Mouse (Mus musculus) kidney, postnatal 4 days (tissue): ENCODE results near the gene Pi4k2b.
"Not testable (repeated sequence)": the region's sequence is repeated elsewhere in the genome, so short reads cannot be mapped to it uniquely, and the experiment has no call there.

Experiments
- DNase-seq, 2 experiments: peaks; one replicate each; pipeline ENCODE4 v3.0.0; 2021; ENCODE audit warnings: mixed read lengths in 2 of 2

Pi4k2b gene

GRCm38 (mm10) chr5:52741391-52742111 lies at the start of gene Pi4k2b:
TSS of gene Pi4k2b (plus strand) at chr5:52741574.
- DNase-seq, result peak; percentile 92 to 95

DNA sequence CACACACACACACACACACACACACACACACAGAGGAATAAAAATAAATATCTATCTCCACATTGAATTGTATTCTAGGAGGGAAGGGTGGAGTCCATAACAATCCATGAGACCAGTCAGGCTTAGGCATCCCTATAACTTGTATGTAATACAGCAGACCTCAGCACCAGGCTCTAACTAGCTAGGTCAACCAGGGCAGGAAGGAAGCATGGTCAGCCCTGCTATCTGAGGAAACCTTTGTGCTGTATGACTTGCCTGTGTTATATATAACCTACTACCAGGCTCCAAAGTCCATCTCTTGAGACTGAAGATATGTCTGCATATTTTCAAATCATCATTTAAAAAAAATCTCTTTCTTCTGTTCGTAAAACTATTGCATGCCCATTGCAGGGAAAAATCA lies 44.1 kb upstream of the Pi4k2b start:
- no peak for DNase-seq

GRCm38 (mm10) chr5:52697882-52698440 lies 43.4 kb upstream of the Pi4k2b start:
- DNase-seq, result not testable (repeated sequence)

GRCm38 (mm10) chr5:52704562-52704961 lies 36.8 kb upstream of the Pi4k2b start:
- DNase-seq, result no peak

DNA sequence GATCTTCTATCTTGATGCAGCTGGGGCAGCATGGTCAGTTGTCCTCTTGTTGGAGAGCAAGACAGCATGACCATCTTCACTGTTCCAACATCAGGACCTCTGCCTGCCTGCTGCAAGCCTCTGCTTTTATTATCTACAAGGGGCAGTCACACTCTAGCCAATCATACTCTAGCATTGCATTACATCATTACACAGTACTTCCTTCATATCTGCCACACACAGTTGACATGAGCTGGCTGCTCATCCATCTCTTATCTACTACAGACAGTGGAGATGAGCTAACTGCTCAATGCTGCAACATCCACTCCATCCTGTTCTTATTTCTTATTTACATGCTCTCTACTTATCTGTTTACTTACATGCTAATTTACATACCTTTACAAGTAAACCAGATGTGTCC lies 28.7 kb upstream of the Pi4k2b start:
- no peak for DNase-seq

DNA sequence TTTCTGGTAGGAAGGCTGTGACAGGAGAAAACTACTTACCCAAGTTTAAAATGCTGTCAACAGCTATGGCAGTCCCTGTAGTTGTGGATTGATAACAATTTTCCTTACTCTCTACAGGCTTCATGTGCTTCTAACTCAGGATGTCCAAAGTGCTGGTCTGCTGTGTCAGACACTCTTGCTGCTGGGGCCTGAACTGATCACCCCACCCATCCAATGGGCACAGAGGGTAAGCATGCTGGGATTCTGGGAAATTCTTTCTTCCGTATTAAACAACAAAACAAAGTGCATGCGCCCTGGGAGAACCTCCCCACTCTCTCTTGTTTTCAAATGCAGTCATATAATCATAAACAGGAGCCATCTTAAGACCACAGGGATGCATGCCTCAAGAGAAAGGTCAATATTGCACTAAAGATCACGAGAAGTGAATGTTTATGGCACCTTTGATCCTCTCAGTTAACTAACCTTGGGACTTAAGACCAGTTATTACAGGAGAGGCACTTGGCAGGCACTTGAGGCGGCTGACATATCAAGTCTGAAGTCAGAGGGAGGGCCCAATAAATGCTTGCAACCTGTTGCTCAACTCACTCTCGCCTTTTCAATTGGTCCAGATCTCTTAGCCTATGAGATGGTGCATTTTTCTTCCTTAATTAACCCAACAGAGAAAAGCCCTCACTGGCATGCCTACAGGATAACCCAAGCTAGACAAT lies 24.5 kb upstream of the Pi4k2b start:
- no peak for DNase-seq

GRCm38 (mm10) chr5:52721003-52721402 lies 20.4 kb upstream of the Pi4k2b start:
- DNase-seq, result peak; percentile 34 to 51

- no peak for DNase-seq
Measured at GRCm38 (mm10) chr5:52727747-52728146, 13.6 kb upstream of the Pi4k2b start.

DNA sequence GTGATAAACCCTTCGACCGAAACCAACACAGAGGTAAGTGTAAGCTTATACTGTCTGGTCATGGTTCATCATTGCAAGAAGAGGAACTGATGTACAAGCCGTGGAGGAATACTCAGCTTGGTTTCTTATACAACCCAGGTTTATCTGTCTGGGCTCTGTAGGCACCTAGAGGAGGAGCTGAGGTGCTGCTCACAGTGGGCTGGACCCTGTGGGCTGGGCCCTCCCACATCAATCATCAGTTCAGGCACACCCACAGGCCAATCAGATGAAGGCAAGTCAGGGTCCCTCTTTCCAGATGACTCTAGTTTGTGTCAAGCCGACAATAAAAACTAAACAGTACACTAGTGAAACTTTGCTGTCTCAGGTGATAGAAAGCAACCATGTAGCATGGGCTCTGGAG lies 8.6 kb upstream of the Pi4k2b start:
- DNase-seq, result no peak

- DNase-seq, result no peak
Measured at GRCm38 (mm10) chr5:52736046-52736445, 5.3 kb upstream of the Pi4k2b start.

DNA sequence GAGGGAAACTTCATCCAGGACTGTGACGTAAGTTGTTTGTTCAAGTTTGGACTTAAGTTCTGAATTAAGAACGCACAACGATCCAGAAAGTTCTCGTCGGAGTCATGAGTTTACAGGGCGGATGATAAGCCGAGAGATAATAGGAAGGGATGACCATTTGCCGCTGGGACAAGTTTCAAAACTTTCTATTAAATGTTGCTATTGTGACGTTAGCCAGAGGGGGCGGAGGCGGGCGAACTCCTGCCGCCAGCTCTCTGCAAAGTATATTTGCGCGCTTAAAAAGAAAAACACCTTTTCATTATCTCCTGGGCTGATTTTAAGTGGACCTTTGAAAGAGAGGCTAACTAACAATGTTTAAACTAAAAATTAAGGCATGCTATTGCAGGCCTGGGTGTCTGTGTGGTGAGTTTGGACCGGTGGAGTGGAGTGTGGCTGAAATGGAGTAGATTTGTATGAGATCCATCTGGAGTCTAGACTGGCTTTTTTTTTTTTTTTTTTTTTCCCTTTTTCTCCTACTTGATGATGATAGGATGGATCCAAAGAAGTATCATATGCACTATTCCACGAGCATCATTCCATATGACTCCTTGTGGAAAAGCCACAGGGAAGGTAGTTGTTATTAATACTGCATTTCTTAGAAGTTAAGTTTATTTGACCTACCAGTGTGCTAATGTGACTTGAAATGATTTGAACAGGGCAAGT lies 889 bp downstream of the Pi4k2b start:
- DNase-seq, result peak; percentile 69 to 76

GRCm38 (mm10) chr5:52743231-52743630 lies 1.9 kb downstream of the Pi4k2b start:
- no peak for DNase-seq

- no peak for DNase-seq
Measured at GRCm38 (mm10) chr5:52746920-52747319, 5.5 kb downstream of the Pi4k2b start.

DNA sequence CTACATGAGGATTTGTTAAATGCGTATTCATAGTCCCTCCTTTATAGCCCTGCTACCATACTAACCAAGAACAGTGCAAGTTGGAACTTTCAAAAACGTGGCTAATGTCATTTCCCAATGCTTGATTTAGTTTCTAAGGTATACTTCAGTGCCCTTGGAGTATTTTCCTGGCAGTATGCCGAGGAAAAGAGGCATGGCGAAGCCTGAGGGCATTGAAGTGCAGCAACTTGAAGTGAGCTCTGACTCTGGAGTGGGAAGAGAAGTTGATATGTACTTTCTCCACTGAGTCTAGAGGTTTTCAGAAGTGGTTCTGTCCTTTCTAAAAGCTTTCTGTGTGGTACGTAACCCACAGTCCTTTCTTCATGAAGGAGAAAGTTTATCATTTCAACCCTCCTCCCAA lies 7.4 kb downstream of the Pi4k2b start:
- peak; percentile 45 to 67 for DNase-seq

GRCm38 (mm10) chr5:52753146-52753545 lies 11.8 kb downstream of the Pi4k2b start:
- no peak for DNase-seq

GRCm38 (mm10) chr5:52754196-52754595 lies 12.8 kb downstream of the Pi4k2b start:
- DNase-seq, result no peak

DNA sequence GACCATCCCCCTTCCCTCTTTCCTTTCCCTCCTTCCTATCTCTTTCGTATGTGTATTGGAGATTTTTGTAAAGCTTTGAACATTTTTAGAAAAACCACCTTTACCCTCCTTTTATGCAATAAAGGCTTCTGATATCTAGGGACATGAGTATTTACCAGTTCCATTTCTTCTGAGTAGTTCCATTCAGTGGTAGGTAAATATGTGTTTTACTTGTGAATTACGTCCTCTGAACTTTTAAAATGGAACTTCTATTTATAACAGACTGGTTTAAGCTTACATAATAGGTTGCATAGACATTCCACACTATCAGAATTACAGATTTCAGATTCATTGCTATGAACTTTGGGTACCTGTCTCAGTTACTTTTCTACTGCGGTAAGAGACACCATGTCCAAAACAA lies 14.0 kb downstream of the Pi4k2b start:
- DNase-seq, result no peak

DNA sequence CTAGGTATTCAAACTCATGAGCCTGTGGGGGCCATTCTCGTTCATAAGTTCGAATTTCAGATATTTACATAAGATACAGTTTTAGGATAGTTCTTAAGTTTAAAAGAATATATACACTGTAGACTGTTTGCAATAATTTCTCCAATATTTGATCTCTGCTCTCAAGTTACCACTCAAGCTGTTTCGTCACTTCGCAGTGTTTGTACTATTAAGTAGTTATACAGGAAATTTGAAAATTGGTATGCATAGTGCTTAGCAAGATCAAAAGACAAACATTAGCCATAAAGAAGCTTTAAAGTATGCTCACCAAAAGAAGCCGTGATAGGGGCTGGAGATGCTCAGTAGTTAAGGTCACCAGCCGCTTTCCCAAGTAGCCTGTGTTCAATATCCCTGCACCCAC lies 14.6 kb downstream of the Pi4k2b start:
- DNase-seq, result no peak

GRCm38 (mm10) chr5:52762586-52762985 lies 21.2 kb downstream of the Pi4k2b start:
- DNase-seq, result no peak

DNA sequence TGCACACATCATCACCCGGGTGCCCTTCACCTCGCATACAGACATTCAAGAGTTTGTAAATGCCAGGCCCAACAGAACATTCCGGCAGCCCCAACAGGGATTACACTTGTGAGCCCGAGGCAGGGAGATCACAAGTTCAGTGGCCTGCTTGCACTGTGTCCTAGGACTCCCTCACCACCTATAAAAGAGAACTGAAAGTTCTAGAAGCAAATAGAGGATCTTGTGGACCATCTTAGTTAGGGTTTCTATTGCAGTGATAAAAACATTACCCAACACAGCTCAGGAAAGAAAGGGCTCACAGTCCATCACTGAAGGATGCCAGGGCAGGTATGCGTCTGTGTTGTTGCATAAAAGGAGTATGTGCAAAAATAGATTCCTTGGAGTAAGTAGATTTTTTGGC lies 32.9 kb downstream of the Pi4k2b start:
- DNase-seq, result no peak

- no peak for DNase-seq
Measured at GRCm38 (mm10) chr5:52775237-52775636, 33.9 kb downstream of the Pi4k2b start, which contains the start of gene Zcchc4. TSS of gene Zcchc4 (plus strand) at chr5:52775409.

- DNase-seq, result not testable (repeated sequence)
Measured at GRCm38 (mm10) chr5:52776466-52777354, 35.3 kb downstream of the Pi4k2b start.
